Mouse (Mus musculus): ENCODE data around the gene Kdm2a. TPM values are rescaled to one million over a fixed set of nuclear protein-coding genes. Genes with fewer than 3 reads are reported as not detected.

Gene Kdm2a
- total RNA-seq, 4 experiments from 2014 or later, result 70.9 to 80.3 (median 75.2) TPM

Other genes starting within 250 kb of the Kdm2a start
- gene Coro1b, start 249.7 kb downstream of the Kdm2a start, total RNA-seq (2022), result 10 to 100 TPM; 86.9 to 98.0 (median 92.5) TPM
- 1 to 10 TPM; 1.6 to 2.2 (median 1.8) TPM for gene Ptprcap, start 244.7 kb downstream of the Kdm2a start, total RNA-seq (2022)
- 10 to 100 TPM; 28.6 to 39.6 (median 34.1) TPM for gene Rps6kb2, start 234.9 kb downstream of the Kdm2a start, total RNA-seq (2022)
- gene Carns1, start 222.8 kb downstream of the Kdm2a start, total RNA-seq (2022), result 10 to 100 TPM; 12.6 to 15.0 (median 13.4) TPM
- 1 to 10 TPM; 1.6 to 3.3 (median 2.7) TPM for gene Tbc1d10c, start 207.0 kb downstream of the Kdm2a start, total RNA-seq (2022)
- 100 to 1,000 TPM; 310 to 356 (median 326) TPM for gene Ppp1ca, start 206.2 kb downstream of the Kdm2a start, total RNA-seq (2022)
- gene Rad9a, start 196.6 kb downstream of the Kdm2a start, total RNA-seq (2022), result 10 to 100 TPM in 3 of 4 experiments, 1 to 10 TPM in 1; 9.9 to 12.1 (median 11.0) TPM
- 1 to 10 TPM in 2 of 4 experiments, under 1 TPM in 2; 0.65 to 2.4 (median 1.2) TPM for gene Clcf1, start 184.0 kb downstream of the Kdm2a start, total RNA-seq (2022)
- gene AC109138.7, start 183.9 kb downstream of the Kdm2a start, total RNA-seq (2022), result not detected
- gene Pold4, start 166.4 kb downstream of the Kdm2a start, total RNA-seq (2022), result 10 to 100 TPM; 16.1 to 23.6 (median 22.1) TPM
- gene Ssh3, start 129.1 kb downstream of the Kdm2a start, total RNA-seq (2022), result 10 to 100 TPM; 40.6 to 55.7 (median 51.5) TPM
- 10 to 100 TPM; 60.1 to 72.5 (median 69.0) TPM for gene Ankrd13d, start 115.1 kb downstream of the Kdm2a start, total RNA-seq (2022)
- gene Grk2, start 92.1 kb downstream of the Kdm2a start, total RNA-seq (2022), result 100 to 1,000 TPM; 191 to 210 (median 203) TPM
- gene Rhod, start 41.1 kb upstream of the Kdm2a start, total RNA-seq (2022), result 1 to 10 TPM in 1 of 4 experiments, under 1 TPM in 3; 0.30 to 1.5 (median 0.47) TPM
- gene Syt12, start 79.2 kb upstream of the Kdm2a start, total RNA-seq (2022), result 10 to 100 TPM; 37.0 to 40.8 (median 38.8) TPM
- not detected for gene 2010003K11Rik, start 100.3 kb upstream of the Kdm2a start, total RNA-seq (2022)
- 10 to 100 TPM; 75.7 to 85.2 (median 81.3) TPM for gene Pcx, start 112.2 kb upstream of the Kdm2a start, total RNA-seq (2022)
- gene Lrfn4, start 217.4 kb upstream of the Kdm2a start, total RNA-seq (2022), result 10 to 100 TPM; 35.4 to 42.1 (median 39.5) TPM
- gene Rce1, start 227.4 kb upstream of the Kdm2a start, total RNA-seq (2022), result 10 to 100 TPM; 24.8 to 27.5 (median 25.1) TPM